Mouse (Mus musculus): ENCODE data around the gene Grm1.

GRCm38 (mm10) chr10:10656621-10657020, 425.5 kb downstream of the Grm1 start:
- TF ChIP-seq POLR2A (IDR thresholded peaks at IDR 0.05; ENCODE audit: control insufficient read depth, extremely low read depth, insufficient read depth, low read length, poor library complexity): no peak
- no peak for TF ChIP-seq CTCF (IDR thresholded peaks at IDR 0.05; ENCODE audit: borderline replicate concordance, control insufficient read depth, extremely low read depth, insufficient read depth, low read length, poor library complexity)
